Mouse (Mus musculus): ENCODE data around the gene Cisd1. TPM values are rescaled to one million over a fixed set of nuclear protein-coding genes. Genes with fewer than 3 reads are reported as not detected.

Gene Cisd1
- polyA plus RNA-seq, 1 experiment from 2014 or later: 129 TPM

DNA sequence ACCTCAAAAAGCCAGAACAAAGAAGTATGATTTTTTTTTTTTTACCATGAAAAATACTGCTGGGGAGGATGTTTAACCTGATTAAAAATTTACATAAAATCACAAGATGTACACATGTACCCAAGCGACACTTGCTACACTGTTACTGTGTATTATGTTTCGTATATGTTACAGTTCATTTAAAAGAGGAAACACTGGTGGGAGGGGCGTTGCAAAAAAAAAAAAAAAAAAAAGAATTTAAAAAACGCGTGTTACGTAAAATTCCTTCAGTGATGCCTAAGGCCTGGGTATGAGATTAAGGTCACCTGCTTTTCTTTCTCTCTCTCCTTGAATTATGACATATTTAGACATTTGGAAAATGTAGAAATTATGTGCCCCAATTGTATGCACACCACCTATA, 38.0 kb downstream of the Cisd1 start:
- no peak for ATAC-seq (replicated peaks; ENCODE audit: low FRiP score)
- Histone ChIP-seq H3K27ac (ENCODE audit: low read depth, low read length) (no peak overlapping the region), H3K9me3 (ENCODE audit: control insufficient read depth, low read length) (no peaks in the 10 kb centered on the region), H3K27me3 (replicated peaks; ENCODE audit: control insufficient read depth, insufficient read depth, low read length) (no peaks in the 10 kb centered on the region), H3K4me1 (replicated peaks; ENCODE audit: control insufficient read depth, insufficient read depth, low read length) (no peaks in the 10 kb centered on the region), H3K4me2 (peak overlapping the region; percentile 58), H3K36me3 (ENCODE audit: control insufficient read depth, insufficient read depth, low read length) (no peaks in the 10 kb centered on the region), H3K4me3 (ENCODE audit: low read depth, low read length) (no peak overlapping the region), H3K9ac (ENCODE audit: low read depth, low read length) (no peak overlapping the region)
- 59% methylated on average over 6 of the region's 6 CpGs for WGBS
- DNase-seq (ENCODE audit: low spot score): no peak

DNA sequence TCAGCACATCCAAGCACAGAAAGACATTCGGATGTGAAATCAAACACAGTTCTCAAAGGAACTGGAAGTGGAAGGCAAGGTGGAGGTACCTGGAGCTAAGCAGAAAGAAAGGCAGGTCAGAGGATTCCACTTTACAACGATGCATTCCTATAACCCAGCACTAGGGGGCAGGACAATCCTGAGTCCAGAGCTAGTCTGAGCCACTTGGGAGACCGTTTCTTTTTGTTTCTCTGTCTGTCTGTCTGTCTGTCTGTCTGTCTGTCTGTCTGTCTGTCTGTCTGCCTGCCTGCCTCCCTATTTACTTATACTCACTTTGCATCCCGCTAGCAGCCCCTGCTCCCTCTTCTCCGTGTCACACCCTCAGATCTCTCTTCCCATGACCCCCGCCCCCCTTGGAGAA, 38.6 kb downstream of the Cisd1 start:
- no peak overlapping the region for H3K27ac ChIP-seq (ENCODE audit: low read depth, low read length)
- no peak overlapping the region for H3K9ac ChIP-seq (ENCODE audit: low read depth, low read length)
- DNase-seq (ENCODE audit: low spot score) (peak; percentile 34), ATAC-seq (replicated peaks; ENCODE audit: low FRiP score) (no peak)
- WGBS: 14% methylated on average over 6 of the region's 6 CpGs
- no peaks in the 10 kb centered on the region for H3K4me1 ChIP-seq (replicated peaks; ENCODE audit: control insufficient read depth, insufficient read depth, low read length)
- H3K4me3 ChIP-seq (ENCODE audit: low read depth, low read length): peak overlapping the region; percentile 21; the same call in 1 of the 2 replicates
- H3K9me3 ChIP-seq (ENCODE audit: control insufficient read depth, low read length): no peaks in the 10 kb centered on the region
- no peaks in the 10 kb centered on the region for H3K36me3 ChIP-seq (ENCODE audit: control insufficient read depth, insufficient read depth, low read length)
- H3K27me3 ChIP-seq (replicated peaks; ENCODE audit: control insufficient read depth, insufficient read depth, low read length): no peaks in the 10 kb centered on the region
- H3K4me2 ChIP-seq: peak overlapping the region; percentile 58

DNA sequence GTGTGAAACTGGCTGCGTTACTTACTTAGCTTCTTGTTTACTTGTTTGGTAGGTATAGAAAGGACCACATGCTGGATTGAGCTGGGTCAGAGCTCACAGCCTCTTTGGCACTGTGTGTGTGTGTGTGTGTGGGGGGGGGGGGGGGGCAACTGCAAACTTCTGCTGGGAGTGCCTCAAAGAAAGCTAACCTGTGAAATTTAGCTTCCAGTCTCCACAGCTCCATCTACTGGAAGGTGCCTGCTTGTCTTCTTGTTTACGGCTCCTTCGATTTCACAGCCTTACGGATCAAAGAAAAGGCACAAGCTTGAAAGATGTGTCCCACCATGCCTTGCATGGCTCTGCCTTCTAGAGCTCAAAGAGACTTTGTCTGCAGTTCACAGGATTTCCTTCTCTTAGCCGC, 42.3 kb downstream of the Cisd1 start:
- no peak for ATAC-seq (replicated peaks; ENCODE audit: low FRiP score)
- H3K4me2 ChIP-seq: no peak overlapping the region
- no peaks in the 10 kb centered on the region for H3K9me3 ChIP-seq (ENCODE audit: control insufficient read depth, low read length)
- H3K27me3 ChIP-seq (replicated peaks; ENCODE audit: control insufficient read depth, insufficient read depth, low read length): no peaks in the 10 kb centered on the region
- WGBS: 36% methylated on average over 5 of the region's 5 CpGs
- H3K36me3 ChIP-seq (ENCODE audit: control insufficient read depth, insufficient read depth, low read length): no peaks in the 10 kb centered on the region
- H3K4me3 ChIP-seq (ENCODE audit: low read depth, low read length): no peak overlapping the region
- H3K4me1 ChIP-seq (replicated peaks; ENCODE audit: control insufficient read depth, insufficient read depth, low read length): no peaks in the 10 kb centered on the region
- no peak overlapping the region for H3K9ac ChIP-seq (ENCODE audit: low read depth, low read length)
- peak; percentile 28 for DNase-seq (ENCODE audit: low spot score)
- no peak overlapping the region for H3K27ac ChIP-seq (ENCODE audit: low read depth, low read length)

DNA sequence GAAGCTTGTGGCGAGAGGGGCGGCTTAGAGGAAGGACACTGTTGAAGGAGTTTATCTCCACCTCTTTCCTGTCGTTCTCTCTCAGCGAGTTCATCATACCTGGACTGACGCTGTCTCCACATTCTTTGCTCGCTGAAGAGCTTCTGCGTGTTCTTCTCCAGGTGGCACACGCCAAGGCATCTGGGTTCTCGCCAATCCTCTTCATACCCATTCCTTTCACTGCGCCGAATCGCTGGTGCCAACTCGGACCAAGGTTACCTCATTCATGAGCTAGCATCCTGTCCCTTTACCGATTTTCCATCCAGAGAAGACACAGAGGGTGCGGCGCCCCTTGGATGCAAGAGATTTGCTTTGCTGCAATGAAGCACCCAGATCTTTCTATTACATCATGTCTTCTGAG, 44.6 kb downstream of the Cisd1 start:
- Histone ChIP-seq H3K4me2 (no peak overlapping the region), H3K4me3 (ENCODE audit: low read depth, low read length) (no peak overlapping the region), H3K4me1 (replicated peaks; ENCODE audit: control insufficient read depth, insufficient read depth, low read length) (no peaks in the 10 kb centered on the region), H3K36me3 (ENCODE audit: control insufficient read depth, insufficient read depth, low read length) (no peaks in the 10 kb centered on the region), H3K27me3 (replicated peaks; ENCODE audit: control insufficient read depth, insufficient read depth, low read length) (no peaks in the 10 kb centered on the region), H3K27ac (ENCODE audit: low read depth, low read length) (no peak overlapping the region), H3K9me3 (ENCODE audit: control insufficient read depth, low read length) (no peaks in the 10 kb centered on the region), H3K9ac (ENCODE audit: low read depth, low read length) (no peak overlapping the region)
- ATAC-seq (replicated peaks; ENCODE audit: low FRiP score) (no peak), DNase-seq (ENCODE audit: low spot score) (no peak)
- WGBS: 65% methylated on average over 16 of the region's 16 CpGs

DNA sequence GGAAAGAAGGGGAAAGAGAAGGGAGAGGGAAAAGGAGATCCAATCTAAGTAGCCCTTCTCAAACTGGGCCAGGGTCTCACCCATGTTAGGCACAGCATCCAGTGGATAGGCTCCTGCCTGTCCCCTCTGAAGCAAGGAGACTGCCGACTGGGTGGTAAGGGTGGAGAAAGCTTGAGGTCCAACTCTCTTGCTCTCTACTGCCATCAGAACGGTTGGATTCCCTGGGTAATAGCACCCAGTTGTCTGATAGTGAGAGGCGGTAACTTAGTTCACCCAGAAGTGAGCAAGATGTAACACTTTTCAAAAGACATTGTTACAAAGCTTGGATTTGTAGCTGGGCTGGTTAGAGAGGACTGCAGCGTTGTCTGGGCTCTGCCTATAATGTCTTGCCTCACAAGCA, 51.5 kb downstream of the Cisd1 start:
- Histone ChIP-seq H3K9ac (ENCODE audit: low read depth, low read length) (no peak overlapping the region), H3K4me1 (replicated peaks; ENCODE audit: control insufficient read depth, insufficient read depth, low read length) (peaks cover 10% of the 10 kb centered on the region), H3K4me3 (ENCODE audit: low read depth, low read length) (no peak overlapping the region), H3K27me3 (replicated peaks; ENCODE audit: control insufficient read depth, insufficient read depth, low read length) (no peaks in the 10 kb centered on the region), H3K4me2 (no peak overlapping the region), H3K27ac (ENCODE audit: low read depth, low read length) (no peak overlapping the region), H3K36me3 (ENCODE audit: control insufficient read depth, insufficient read depth, low read length) (no peaks in the 10 kb centered on the region), H3K9me3 (ENCODE audit: control insufficient read depth, low read length) (no peaks in the 10 kb centered on the region)
- no peak for DNase-seq (ENCODE audit: low spot score)
- 55% methylated on average over 4 of the region's 4 CpGs for WGBS
- ATAC-seq (replicated peaks; ENCODE audit: low FRiP score): no peak

DNA sequence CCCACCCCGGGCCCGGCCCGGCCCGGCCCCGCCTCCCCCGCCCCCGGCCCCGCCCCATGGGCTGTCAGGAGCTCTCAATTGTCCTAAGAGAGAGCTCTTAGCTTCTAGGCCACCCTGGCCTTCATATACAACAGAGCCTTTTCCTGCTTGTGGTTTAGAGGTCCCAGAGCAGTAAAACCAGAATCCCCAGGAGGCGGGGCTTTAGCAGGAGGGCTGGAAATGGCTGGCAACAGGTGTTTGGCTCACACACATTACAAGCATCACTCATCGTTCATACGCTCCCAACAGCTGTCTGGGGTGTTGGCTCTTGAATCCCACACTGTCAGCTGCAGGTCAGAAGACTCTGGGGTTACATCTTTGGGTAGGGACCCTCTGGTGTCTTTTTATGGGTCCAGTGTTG, 52.5 kb downstream of the Cisd1 start:
- Histone ChIP-seq H3K9me3 (ENCODE audit: control insufficient read depth, low read length) (no peaks in the 10 kb centered on the region), H3K9ac (ENCODE audit: low read depth, low read length) (no peak overlapping the region), H3K36me3 (ENCODE audit: control insufficient read depth, insufficient read depth, low read length) (no peaks in the 10 kb centered on the region), H3K27ac (ENCODE audit: low read depth, low read length) (no peak overlapping the region), H3K4me3 (ENCODE audit: low read depth, low read length) (no peak overlapping the region), H3K4me2 (peak overlapping the region; percentile 30), H3K4me1 (replicated peaks; ENCODE audit: control insufficient read depth, insufficient read depth, low read length) (peaks cover 10% of the 10 kb centered on the region), H3K27me3 (replicated peaks; ENCODE audit: control insufficient read depth, insufficient read depth, low read length) (no peaks in the 10 kb centered on the region)
- ATAC-seq (replicated peaks; ENCODE audit: low FRiP score) (peak; percentile 51; the same call in 1 of the 2 replicates), DNase-seq (ENCODE audit: low spot score) (no peak)
- 17% methylated on average over 7 of the region's 11 CpGs for WGBS

DNA sequence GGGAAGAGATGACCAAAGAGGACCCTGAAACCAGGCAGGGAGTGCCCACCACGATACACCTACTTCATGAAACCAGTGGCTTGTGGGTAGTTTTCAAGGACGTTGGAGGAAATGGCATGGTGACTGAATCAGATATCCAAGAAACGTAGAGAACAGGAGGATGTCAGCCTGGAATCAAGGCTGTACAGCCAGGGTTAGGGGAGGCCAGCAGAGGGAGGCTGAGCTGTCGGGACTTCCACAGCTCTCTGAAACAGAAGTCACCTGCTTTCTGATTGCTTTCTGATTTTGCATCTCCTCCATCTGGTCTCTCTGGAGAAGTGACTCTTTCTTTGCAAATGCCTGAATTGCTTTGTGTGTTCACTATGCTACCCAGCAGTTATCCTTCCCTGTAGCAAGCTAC, 53.0 kb downstream of the Cisd1 start:
- Histone ChIP-seq H3K4me2 (peak overlapping the region; percentile 30), H3K36me3 (ENCODE audit: control insufficient read depth, insufficient read depth, low read length) (no peaks in the 10 kb centered on the region), H3K9me3 (ENCODE audit: control insufficient read depth, low read length) (no peaks in the 10 kb centered on the region), H3K27ac (ENCODE audit: low read depth, low read length) (no peak overlapping the region), H3K4me3 (ENCODE audit: low read depth, low read length) (no peak overlapping the region), H3K27me3 (replicated peaks; ENCODE audit: control insufficient read depth, insufficient read depth, low read length) (no peaks in the 10 kb centered on the region), H3K4me1 (replicated peaks; ENCODE audit: control insufficient read depth, insufficient read depth, low read length) (peaks cover 10% of the 10 kb centered on the region), H3K9ac (ENCODE audit: low read depth, low read length) (no peak overlapping the region)
- ATAC-seq (replicated peaks; ENCODE audit: low FRiP score) (peak; percentile 24; the same call in 1 of the 2 replicates), DNase-seq (ENCODE audit: low spot score) (no peak)
- WGBS: 9% methylated on average over 4 of the region's 4 CpGs

DNA sequence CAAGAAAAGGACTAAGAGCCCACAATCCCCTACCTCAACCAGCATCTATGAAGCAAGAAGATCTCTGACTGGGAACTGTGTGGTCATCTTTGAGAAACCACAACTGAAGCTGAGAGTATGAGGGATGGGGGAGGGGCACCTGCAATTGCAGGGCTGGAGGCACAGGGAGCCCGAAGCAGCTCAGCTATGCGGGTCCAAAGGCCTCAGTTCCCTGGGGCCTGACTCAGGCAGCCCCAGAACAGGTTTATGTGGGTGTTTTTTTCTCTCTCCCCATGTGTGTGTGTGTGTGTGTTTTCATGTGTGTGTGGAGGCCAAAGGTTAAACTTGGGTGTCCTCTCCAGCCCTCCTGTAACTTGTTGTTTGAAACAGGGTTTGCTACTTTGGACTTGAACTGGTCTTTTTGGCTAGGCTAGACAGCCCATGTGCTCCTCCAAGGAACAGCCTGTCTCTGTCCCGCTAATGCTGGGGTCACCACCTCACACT, 53.5 kb downstream of the Cisd1 start:
- peak; percentile 44; the same call in 1 of the 2 replicates for ATAC-seq (replicated peaks; ENCODE audit: low FRiP score)
- H3K4me3 ChIP-seq (ENCODE audit: low read depth, low read length): no peak overlapping the region

DNA sequence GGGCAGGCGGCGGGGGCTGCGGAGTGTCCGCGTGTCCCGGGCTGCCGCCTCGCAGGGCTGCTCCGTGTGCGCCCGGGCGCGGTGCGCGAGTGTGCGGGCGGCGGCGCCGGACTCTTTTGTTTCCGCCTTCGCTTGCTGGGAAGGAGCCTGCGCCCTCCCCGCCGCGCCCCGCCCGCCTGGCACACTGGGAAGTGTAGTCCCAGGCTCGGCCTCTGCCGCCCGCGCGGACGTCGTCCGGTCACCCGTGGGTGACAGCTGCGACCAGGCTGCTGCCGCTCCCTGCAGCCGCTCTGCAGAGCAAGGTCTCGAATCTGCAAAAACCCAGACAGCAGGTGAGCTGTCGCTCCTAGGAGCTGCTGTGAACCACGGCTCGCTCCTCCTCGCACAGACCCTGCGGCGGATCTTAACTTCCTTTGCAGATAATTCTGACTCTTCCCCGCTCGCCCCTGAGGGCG, 59.6 kb downstream of the Cisd1 start, which contains the start of gene Ube2d1:
Gene Ube2d1 (minus strand): TSS at position 137 of the 455 bp plus-strand sequence.
- Histone ChIP-seq H3K9ac (ENCODE audit: low read depth, low read length) (peak within 1 kb of the TSS; percentile 75), H3K27ac (ENCODE audit: low read depth, low read length) (peak within 1 kb of the TSS; percentile 43; the same call in 1 of the 2 replicates), H3K4me2 (peak within 1 kb of the TSS; percentile 87), H3K4me3 (ENCODE audit: low read depth, low read length) (peak within 1 kb of the TSS; percentile 88), H3K9me3 (ENCODE audit: control insufficient read depth, low read length) (no peaks in the 10 kb centered on the region), H3K4me1 (replicated peaks; ENCODE audit: control insufficient read depth, insufficient read depth, low read length) (0 out of 2 replicates have a peak, but pooled peaks cover 6% of the 10 kb centered on the region), H3K36me3 (ENCODE audit: control insufficient read depth, insufficient read depth, low read length) (no peaks in the 10 kb centered on the region), H3K27me3 (replicated peaks; ENCODE audit: control insufficient read depth, insufficient read depth, low read length) (0 out of 2 replicates have a peak, but pooled peaks cover 4% of the 10 kb centered on the region)
- WGBS: under 1% methylated on average over 50 of the region's 50 CpGs
- DNase-seq (ENCODE audit: low spot score): peak; percentile 84
- peak; percentile 86 for ATAC-seq (replicated peaks; ENCODE audit: low FRiP score)

More for the DNA sequence above, 53.5 kb downstream of the Cisd1 start:
- DNase-seq (ENCODE audit: low spot score): no peak
- H3K27me3 ChIP-seq (replicated peaks; ENCODE audit: control insufficient read depth, insufficient read depth, low read length): 0 out of 2 replicates have a peak, but pooled peaks cover under 1% of the 10 kb centered on the region
- H3K9ac ChIP-seq (ENCODE audit: low read depth, low read length): no peak overlapping the region
- no peak overlapping the region for H3K4me2 ChIP-seq
- H3K36me3 ChIP-seq (ENCODE audit: control insufficient read depth, insufficient read depth, low read length): no peaks in the 10 kb centered on the region
- peaks cover 10% of the 10 kb centered on the region for H3K4me1 ChIP-seq (replicated peaks; ENCODE audit: control insufficient read depth, insufficient read depth, low read length)
- 19% methylated on average over 3 of the region's 3 CpGs for WGBS
- H3K27ac ChIP-seq (ENCODE audit: low read depth, low read length): no peak overlapping the region
- H3K9me3 ChIP-seq (ENCODE audit: control insufficient read depth, low read length): no peaks in the 10 kb centered on the region
